Mouse (Mus musculus): ENCODE data around the gene Phyhipl. TPM values are rescaled to one million over a fixed set of nuclear protein-coding genes. Genes with fewer than 3 reads are reported as not detected.

Phyhipl gene
- polyA plus RNA-seq, 1 experiment = 404 TPM

GRCm38 (mm10) chr10:70533986-70534385 lies 121.8 kb downstream of the Phyhipl start:
- H3K27me3 ChIP-seq (ENCODE audit: control insufficient read depth, insufficient read depth, low read length) = no peaks in the 10 kb centered on the region
- TF ChIP-seq POLR2A (IDR thresholded peaks at IDR 0.05; ENCODE audit: control insufficient read depth, low read depth, low read length) = no peak
- TF ChIP-seq CTCF (IDR thresholded peaks at IDR 0.05; ENCODE audit: control insufficient read depth, insufficient read depth, insufficient replicate concordance, low read depth, low read length) = no peak
- H3K36me3 ChIP-seq (ENCODE audit: control insufficient read depth, insufficient read depth, low read length) = no peaks in the 10 kb centered on the region
- no peak overlapping the region for H3K4me3 ChIP-seq (ENCODE audit: control insufficient read depth, low read depth, low read length)
- no peak overlapping the region for H3K27ac ChIP-seq (ENCODE audit: control insufficient read depth, insufficient read depth, low read depth, low read length)
- no peaks in the 10 kb centered on the region for H3K4me1 ChIP-seq (ENCODE audit: control insufficient read depth, insufficient read depth, low read length)

GRCm38 (mm10) chr10:70533301-70533781 lies 122.4 kb downstream of the Phyhipl start:
- Histone ChIP-seq H3K27ac (ENCODE audit: control insufficient read depth, insufficient read depth, low read depth, low read length) (no peak overlapping the region), H3K4me3 (ENCODE audit: control insufficient read depth, low read depth, low read length) (no peak overlapping the region)

GRCm38 (mm10) chr10:70532249-70532648 lies 123.5 kb downstream of the Phyhipl start:
- Histone ChIP-seq H3K4me1 (ENCODE audit: control insufficient read depth, insufficient read depth, low read length) (no peaks in the 10 kb centered on the region), H3K4me3 (ENCODE audit: control insufficient read depth, low read depth, low read length) (no peak overlapping the region), H3K27ac (ENCODE audit: control insufficient read depth, insufficient read depth, low read depth, low read length) (no peak overlapping the region), H3K36me3 (ENCODE audit: control insufficient read depth, insufficient read depth, low read length) (no peaks in the 10 kb centered on the region), H3K27me3 (ENCODE audit: control insufficient read depth, insufficient read depth, low read length) (no peaks in the 10 kb centered on the region)
- TF ChIP-seq POLR2A (IDR thresholded peaks at IDR 0.05; ENCODE audit: control insufficient read depth, low read depth, low read length) = no peak

More at GRCm38 (mm10) chr10:70533301-70533781, 122.4 kb downstream of the Phyhipl start:
- Histone ChIP-seq H3K4me1 (ENCODE audit: control insufficient read depth, insufficient read depth, low read length) (no peaks in the 10 kb centered on the region), H3K27me3 (ENCODE audit: control insufficient read depth, insufficient read depth, low read length) (no peaks in the 10 kb centered on the region), H3K36me3 (ENCODE audit: control insufficient read depth, insufficient read depth, low read length) (no peaks in the 10 kb centered on the region)
- TF ChIP-seq CTCF (IDR thresholded peaks at IDR 0.05; ENCODE audit: control insufficient read depth, insufficient read depth, insufficient replicate concordance, low read depth, low read length) (no peak), POLR2A (IDR thresholded peaks at IDR 0.05; ENCODE audit: control insufficient read depth, low read depth, low read length) (no peak)

GRCm38 (mm10) chr10:70530185-70530823 lies 125.5 kb downstream of the Phyhipl start:
- H3K27ac ChIP-seq (ENCODE audit: control insufficient read depth, insufficient read depth, low read depth, low read length) = no peak overlapping the region

DNA sequence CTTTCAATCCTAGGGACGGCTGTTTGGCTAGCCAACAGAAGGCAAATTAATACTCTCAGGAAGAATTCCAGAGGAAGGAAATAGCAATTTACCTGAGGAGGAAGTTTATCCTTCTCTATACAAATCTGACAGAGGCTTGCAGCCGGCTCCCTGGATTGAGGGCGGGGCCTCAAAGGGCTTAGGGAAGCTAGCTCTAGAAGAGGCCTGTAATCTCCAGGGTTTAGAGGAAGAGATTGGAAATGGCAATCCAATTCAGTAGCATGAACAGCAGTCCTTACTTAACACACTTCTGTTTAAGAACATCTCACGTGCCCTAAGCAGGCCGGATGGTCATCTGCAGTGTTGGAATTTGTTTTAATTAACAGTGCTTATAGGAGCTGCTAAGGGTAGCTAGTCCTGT lies 134.4 kb downstream of the Phyhipl start:
- H3K36me3 ChIP-seq (ENCODE audit: control insufficient read depth, insufficient read depth, low read length) = no peaks in the 10 kb centered on the region; the same call in 1 of the 2 replicates
- no peak overlapping the region for H3K4me3 ChIP-seq (ENCODE audit: control insufficient read depth, low read depth, low read length)
- H3K27ac ChIP-seq (ENCODE audit: control insufficient read depth, insufficient read depth, low read depth, low read length) = no peak overlapping the region
- peaks cover 10% of the 10 kb centered on the region; the same call in 1 of the 2 replicates for H3K4me1 ChIP-seq (ENCODE audit: control insufficient read depth, insufficient read depth, low read length)
- TF ChIP-seq POLR2A (IDR thresholded peaks at IDR 0.05; ENCODE audit: control insufficient read depth, low read depth, low read length) = no peak
- no peak for TF ChIP-seq CTCF (IDR thresholded peaks at IDR 0.05; ENCODE audit: control insufficient read depth, insufficient read depth, insufficient replicate concordance, low read depth, low read length)
- no peaks in the 10 kb centered on the region for H3K27me3 ChIP-seq (ENCODE audit: control insufficient read depth, insufficient read depth, low read length)

More at GRCm38 (mm10) chr10:70530185-70530823, 125.5 kb downstream of the Phyhipl start:
- Histone ChIP-seq H3K27me3 (ENCODE audit: control insufficient read depth, insufficient read depth, low read length) (no peaks in the 10 kb centered on the region), H3K4me3 (ENCODE audit: control insufficient read depth, low read depth, low read length) (no peak overlapping the region), H3K4me1 (ENCODE audit: control insufficient read depth, insufficient read depth, low read length) (no peaks in the 10 kb centered on the region), H3K36me3 (ENCODE audit: control insufficient read depth, insufficient read depth, low read length) (no peaks in the 10 kb centered on the region; the same call in 1 of the 2 replicates)
- TF ChIP-seq CTCF (IDR thresholded peaks at IDR 0.05; ENCODE audit: control insufficient read depth, insufficient read depth, insufficient replicate concordance, low read depth, low read length) (no peak), POLR2A (IDR thresholded peaks at IDR 0.05; ENCODE audit: control insufficient read depth, low read depth, low read length) (no peak)

DNA sequence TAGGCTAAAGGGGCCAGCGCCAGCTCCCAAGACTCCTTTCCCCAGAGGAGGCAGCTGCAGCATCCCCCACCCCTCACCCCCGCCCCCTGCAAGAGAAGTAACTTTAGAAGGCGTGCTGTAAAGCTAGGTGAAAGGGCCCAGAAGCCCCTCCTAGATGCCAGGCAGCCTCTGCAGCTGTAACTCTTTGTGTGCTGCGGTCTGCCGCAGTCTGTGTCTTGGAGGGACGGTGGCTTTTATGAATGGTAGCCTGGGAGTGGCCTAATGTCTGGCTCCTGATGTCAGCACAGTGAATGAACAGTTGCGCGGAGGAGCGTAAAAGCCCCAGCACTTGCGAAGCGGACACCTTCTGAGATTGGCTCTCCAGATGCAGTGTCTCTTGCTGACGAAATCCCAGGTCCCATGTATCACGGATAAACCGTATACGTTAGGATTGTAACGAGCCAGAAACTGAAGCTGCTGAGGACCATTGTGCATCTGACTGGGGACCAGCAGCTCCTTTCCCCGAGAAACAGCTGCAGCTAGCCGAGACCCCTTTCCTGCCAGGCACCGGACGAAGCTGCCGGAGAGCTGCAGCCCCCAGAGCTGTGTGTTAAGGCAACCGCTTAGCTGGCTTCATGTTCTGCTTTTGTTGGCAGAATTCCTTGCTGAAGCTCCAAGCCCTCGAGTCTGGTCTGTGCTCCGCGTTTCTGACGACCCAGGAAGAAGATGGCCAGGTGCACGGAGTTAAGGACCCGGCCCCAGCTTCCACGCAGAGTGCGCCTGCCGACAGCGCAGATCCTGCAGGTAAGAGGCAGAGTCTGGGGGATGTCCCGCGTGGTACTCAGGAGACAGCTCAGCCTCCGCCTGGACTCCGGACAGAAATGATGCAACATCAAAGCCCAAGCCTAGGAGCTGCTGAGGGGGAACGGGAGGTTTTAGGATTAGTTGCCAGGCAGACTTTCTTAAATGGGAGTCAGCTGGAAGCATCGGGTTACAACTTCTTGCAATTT lies 135.3 kb downstream of the Phyhipl start:
- TF ChIP-seq CTCF (IDR thresholded peaks at IDR 0.05; ENCODE audit: control insufficient read depth, insufficient read depth, insufficient replicate concordance, low read depth, low read length) (no peak), POLR2A (IDR thresholded peaks at IDR 0.05; ENCODE audit: control insufficient read depth, low read depth, low read length) (no peak)
- peaks cover 10% of the 10 kb centered on the region; the same call in 1 of the 2 replicates for H3K4me1 ChIP-seq (ENCODE audit: control insufficient read depth, insufficient read depth, low read length)
- H3K27me3 ChIP-seq (ENCODE audit: control insufficient read depth, insufficient read depth, low read length) = no peaks in the 10 kb centered on the region
- H3K27ac ChIP-seq (ENCODE audit: control insufficient read depth, insufficient read depth, low read depth, low read length) = no peak overlapping the region
- no peaks in the 10 kb centered on the region; the same call in 1 of the 2 replicates for H3K36me3 ChIP-seq (ENCODE audit: control insufficient read depth, insufficient read depth, low read length)
- H3K4me3 ChIP-seq (ENCODE audit: control insufficient read depth, low read depth, low read length) = peak overlapping the region; percentile 27

- peaks cover 10% of the 10 kb centered on the region; the same call in 1 of the 2 replicates for H3K4me1 ChIP-seq (ENCODE audit: control insufficient read depth, insufficient read depth, low read length)
- H3K27me3 ChIP-seq (ENCODE audit: control insufficient read depth, insufficient read depth, low read length) = no peaks in the 10 kb centered on the region
- no peak overlapping the region for H3K4me3 ChIP-seq (ENCODE audit: control insufficient read depth, low read depth, low read length)
- TF ChIP-seq POLR2A (IDR thresholded peaks at IDR 0.05; ENCODE audit: control insufficient read depth, low read depth, low read length) (no peak), CTCF (IDR thresholded peaks at IDR 0.05; ENCODE audit: control insufficient read depth, insufficient read depth, insufficient replicate concordance, low read depth, low read length) (no peak)
- H3K27ac ChIP-seq (ENCODE audit: control insufficient read depth, insufficient read depth, low read depth, low read length) = no peak overlapping the region
- H3K36me3 ChIP-seq (ENCODE audit: control insufficient read depth, insufficient read depth, low read length) = no peaks in the 10 kb centered on the region
These were observed 136.1 kb downstream of the Phyhipl start for GRCm38 (mm10) chr10:70519640-70520099.
